Mouse (Mus musculus) cortical plate, adult 2 months (tissue): ENCODE results near the gene Adcy10.

Experiments
- CTCF ChIP-seq: fragments of 200-500 bp; IDR thresholded peaks from 2 replicates; pipeline ENCODE4 v1.5.1; 2011; ENCODE audit warnings: mild to moderate bottlenecking, control low read depth, low read length; ENCODE audit not compliant: insufficient read depth; ENCODE audit errors: extremely low read depth
- POLR2A ChIP-seq: fragments of 200-500 bp; IDR thresholded peaks from 2 replicates; pipeline ENCODE4 v1.6.1; 2011; ENCODE audit warnings: mild to moderate bottlenecking, low read length, control low read depth; ENCODE audit not compliant: insufficient read depth; ENCODE audit errors: extremely low read depth

DNA sequence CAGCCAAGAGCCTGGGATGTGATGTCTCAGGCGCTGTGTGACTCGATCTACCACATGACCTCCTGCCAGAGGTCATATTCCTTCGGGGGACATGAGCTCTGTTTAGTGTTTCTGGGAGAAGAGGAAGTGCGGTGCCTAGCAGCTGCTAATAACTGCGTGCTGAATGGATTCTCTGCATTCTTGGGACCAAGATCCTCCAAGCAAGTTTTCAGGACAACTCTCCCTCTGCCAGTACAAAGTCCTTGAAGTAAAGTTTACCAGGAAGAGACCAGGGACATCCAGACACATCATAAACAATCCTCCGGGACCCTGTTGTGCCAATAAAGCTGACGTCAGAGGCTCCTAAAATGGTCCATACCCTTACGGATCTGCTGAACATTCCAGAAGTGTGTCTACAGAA, 102.9 kb downstream of the Adcy10 start:
- TF ChIP-seq CTCF, result no peak
- TF ChIP-seq POLR2A, result no peak
